Mouse (Mus musculus): ENCODE results near the gene Ccdc73.

DNA sequence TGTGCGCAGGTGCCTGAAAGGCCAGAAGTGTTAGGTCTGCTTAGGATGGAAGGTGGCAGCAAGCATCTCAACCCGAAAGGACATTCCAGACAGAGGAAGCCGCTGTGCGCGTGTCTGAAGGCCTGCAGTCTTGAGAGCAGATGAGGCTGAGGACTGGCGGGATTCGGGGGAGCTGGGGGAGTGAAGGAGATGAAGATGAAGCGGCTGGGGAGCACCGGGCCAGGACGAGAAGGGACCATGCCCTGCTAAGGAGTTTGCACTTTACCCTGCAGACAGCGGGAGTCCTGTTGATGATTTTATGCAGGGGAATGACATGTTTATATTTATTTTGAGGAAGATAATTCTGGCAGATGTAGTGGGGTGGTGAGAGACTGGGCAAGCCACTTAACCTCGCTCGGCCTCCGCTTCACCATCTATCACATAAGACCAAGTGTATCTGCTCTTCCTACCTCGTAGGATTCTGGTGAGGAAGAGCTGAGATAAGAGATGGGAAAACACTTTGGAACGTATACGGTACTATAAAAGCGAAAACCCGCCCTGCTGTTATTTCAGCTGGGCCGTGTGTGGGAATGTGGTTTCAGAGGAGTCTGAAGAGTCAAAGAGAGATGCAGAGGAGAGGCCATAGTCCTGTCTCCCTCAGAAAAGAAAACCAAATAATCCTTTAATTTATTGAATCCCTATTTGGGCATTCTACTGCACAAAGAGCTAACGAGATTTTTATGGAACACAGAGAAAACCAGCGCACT lies 159.5 kb downstream of the Ccdc73 start:
- no peak for TF ChIP-seq CTCF (IDR thresholded peaks at IDR 0.05; ENCODE audit: extremely low read depth, insufficient read depth, low read length)
- no peak for TF ChIP-seq POLR2A (IDR thresholded peaks at IDR 0.05; ENCODE audit: extremely low read depth, insufficient read depth, low read length)

Data from cortical plate, adult 2 months (tissue).